Mouse (Mus musculus) erythroblast, embryonic 14.5 days (primary cell): ENCODE results near the gene Tmem14c. TPM values are rescaled to one million over a fixed set of nuclear protein-coding genes. Genes with fewer than 3 reads are reported as not detected.
A peak's percentile ranks its signal among the peaks of the same experiment; 100 is the strongest.

Experiments used
- H3K27me3 ChIP-seq: 2 replicates; pipeline ENCODE4 v1.6.1; 2012; ENCODE audit warnings: inconsistent platforms; ENCODE audit not compliant: control insufficient read depth
- H3K36me3 ChIP-seq: 2 replicates; pipeline ENCODE4 v1.6.1; 2012; ENCODE audit warnings: mild to moderate bottlenecking, inconsistent platforms; ENCODE audit not compliant: control insufficient read depth
- H3K4me1 ChIP-seq: 2 replicates; pipeline ENCODE4 v1.6.1; 2012; ENCODE audit warnings: inconsistent platforms; ENCODE audit not compliant: control insufficient read depth
- H3K4me3 ChIP-seq: replicated peaks from 2 replicates; pipeline ENCODE3; 2012; ENCODE audit warnings: moderate library complexity, mild to moderate bottlenecking, inconsistent platforms
- H3K9me3 ChIP-seq: 2 replicates; pipeline ENCODE4 v1.6.1; 2012; ENCODE audit warnings: low read length, inconsistent platforms, mixed read lengths; ENCODE audit not compliant: control insufficient read depth
- GATA1 ChIP-seq: IDR thresholded peaks from 2 replicates; pipeline ENCODE4 v1.6.1; 2012; ENCODE audit warnings: low read length, inconsistent platforms, mixed read lengths
- TAL1 ChIP-seq: IDR thresholded peaks from 3 replicates; pipeline ENCODE4 v1.6.1; 2012; ENCODE audit warnings: low read length, inconsistent platforms, mixed read lengths
- polyA plus RNA-seq: library from polyadenylated mRNA; stranded (reverse); fragments of >175 nt; gene quantifications from 2 replicates; pipeline ENCODE4 v1.2.3, GENCODE M21; 2012

Gene Tmem14c
- polyA plus RNA-seq, 1 experiment = 128 TPM

GRCm38 (mm10) chr13:41000926-41001639 lies 15.0 kb upstream of the Tmem14c start, which contains the start of gene Pak1ip1:
Gene Pak1ip1, plus strand, starts transcription at chr13:41001023.
- Histone ChIP-seq H3K4me3 (peak within 1 kb of the TSS; percentile 100), H3K9me3 (no peaks in the 10 kb centered on the region), H3K4me1 (peaks cover 51% of the 10 kb centered on the region), H3K27me3 (no peaks in the 10 kb centered on the region), H3K36me3 (peaks cover 39% of the 10 kb centered on the region)
- TF ChIP-seq GATA1 (no peak), TAL1 (no peak)

GRCm38 (mm10) chr13:41002001-41002400 lies 14.1 kb upstream of the Tmem14c start:
- peaks cover 52% of the 10 kb centered on the region for H3K4me1 ChIP-seq

GRCm38 (mm10) chr13:41006244-41006643 lies 9.8 kb upstream of the Tmem14c start:
- Histone ChIP-seq H3K4me3 (no peak overlapping the region), H3K9me3 (no peaks in the 10 kb centered on the region), H3K4me1 (peaks cover 33% of the 10 kb centered on the region), H3K27me3 (no peaks in the 10 kb centered on the region), H3K36me3 (peaks cover 91% of the 10 kb centered on the region)
- TF ChIP-seq GATA1 = no peak
- TF ChIP-seq TAL1 = no peak

More at GRCm38 (mm10) chr13:41002001-41002400, 14.1 kb upstream of the Tmem14c start:
- peak overlapping the region; percentile 100 for H3K4me3 ChIP-seq
- TF ChIP-seq TAL1 (no peak), GATA1 (no peak)
- no peaks in the 10 kb centered on the region for H3K27me3 ChIP-seq
- H3K9me3 ChIP-seq = no peaks in the 10 kb centered on the region
- peaks cover 48% of the 10 kb centered on the region for H3K36me3 ChIP-seq

GRCm38 (mm10) chr13:41008271-41008670 lies 7.8 kb upstream of the Tmem14c start:
- Histone ChIP-seq H3K4me1 (peaks cover 21% of the 10 kb centered on the region), H3K36me3 (peaks cover 100% of the 10 kb centered on the region), H3K27me3 (no peaks in the 10 kb centered on the region), H3K4me3 (no peak overlapping the region), H3K9me3 (no peaks in the 10 kb centered on the region)
- TF ChIP-seq TAL1 = no peak
- TF ChIP-seq GATA1 = no peak

- H3K4me3 ChIP-seq = no peak overlapping the region
- H3K4me1 ChIP-seq = peaks cover 20% of the 10 kb centered on the region
- no peaks in the 10 kb centered on the region for H3K9me3 ChIP-seq
- no peak for TF ChIP-seq GATA1
- no peak for TF ChIP-seq TAL1
- H3K36me3 ChIP-seq = peaks cover 100% of the 10 kb centered on the region
- H3K27me3 ChIP-seq = no peaks in the 10 kb centered on the region
These were observed 7.1 kb upstream of the Tmem14c start for GRCm38 (mm10) chr13:41008946-41009345.

- peaks cover 65% of the 10 kb centered on the region for H3K4me1 ChIP-seq
- no peaks in the 10 kb centered on the region for H3K27me3 ChIP-seq
- no peaks in the 10 kb centered on the region for H3K9me3 ChIP-seq
- peaks cover 93% of the 10 kb centered on the region for H3K36me3 ChIP-seq
- H3K4me3 ChIP-seq = peak overlapping the region; percentile 75
- no peak for TF ChIP-seq TAL1
- no peak for TF ChIP-seq GATA1
These were observed 809 bp downstream of the Tmem14c start for GRCm38 (mm10) chr13:41016797-41017405.

- Histone ChIP-seq H3K36me3 (peaks cover 93% of the 10 kb centered on the region), H3K9me3 (no peaks in the 10 kb centered on the region), H3K4me1 (peaks cover 73% of the 10 kb centered on the region), H3K4me3 (peak overlapping the region; percentile 75), H3K27me3 (no peaks in the 10 kb centered on the region)
- peak; percentile 74 for TF ChIP-seq TAL1
- peak; percentile 79 for TF ChIP-seq GATA1
These were observed 1.7 kb downstream of the Tmem14c start for GRCm38 (mm10) chr13:41017832-41018231.

- Histone ChIP-seq H3K36me3 (peaks cover 93% of the 10 kb centered on the region), H3K9me3 (no peaks in the 10 kb centered on the region), H3K4me3 (peak overlapping the region; percentile 75), H3K27me3 (no peaks in the 10 kb centered on the region), H3K4me1 (peaks cover 72% of the 10 kb centered on the region)
- TF ChIP-seq GATA1 (no peak), TAL1 (no peak)
These were observed 2.1 kb downstream of the Tmem14c start for GRCm38 (mm10) chr13:41018236-41018635.

GRCm38 (mm10) chr13:41018756-41019591 lies 2.9 kb downstream of the Tmem14c start:
- Histone ChIP-seq H3K4me3 (peak overlapping the region; percentile 75), H3K27me3 (no peaks in the 10 kb centered on the region), H3K9me3 (no peaks in the 10 kb centered on the region), H3K36me3 (peaks cover 93% of the 10 kb centered on the region), H3K4me1 (peaks cover 77% of the 10 kb centered on the region)
- no peak for TF ChIP-seq TAL1
- TF ChIP-seq GATA1 = no peak
